Mouse (Mus musculus): ENCODE data around the gene Ap1g1.

Gene Ap1g1

GRCm38 (mm10) chr8:109779431-109780228, 1.3 kb downstream of the Ap1g1 start:
- in situ Hi-C loops (cut with MboI, MseI), result loop anchor here (5.0 to 10.0 kb wide), 4 partner anchors 42 to 1045 kb away; partner anchors contain the start of genes Ist1 (in 2 of the 2), Atxn1l (in 1 of the 2) and Dhodh (in 1 of the 2)

GRCm38 (mm10) chr8:109780548-109780947, 2.2 kb downstream of the Ap1g1 start:
- in situ Hi-C loops (cut with MboI, MseI), result no loop called here

GRCm38 (mm10) chr8:109790938-109791337, 12.6 kb downstream of the Ap1g1 start:
- in situ Hi-C loops (cut with MboI, MseI), result no loop called here

DNA sequence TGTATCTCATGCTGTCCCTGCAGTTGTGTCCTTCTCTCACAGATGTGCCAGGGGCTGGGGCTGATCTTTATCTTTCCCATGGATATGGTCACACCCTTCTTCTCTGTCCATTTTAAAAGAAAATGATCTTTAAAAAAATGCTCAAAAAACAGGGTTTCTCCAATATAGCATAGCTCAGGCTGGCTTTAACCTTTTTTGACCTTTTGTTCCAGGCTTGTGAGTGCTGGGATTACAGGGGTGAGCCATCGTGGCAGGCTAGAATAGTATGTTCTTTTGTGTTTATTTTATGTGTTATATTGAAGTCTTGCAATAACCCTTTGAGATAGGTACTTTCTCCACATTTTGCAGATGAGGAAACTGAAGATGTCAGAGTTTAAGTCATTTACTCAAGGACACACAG, 16.8 kb downstream of the Ap1g1 start:
- in situ Hi-C loops (cut with MboI, MseI), result no loop called here

DNA sequence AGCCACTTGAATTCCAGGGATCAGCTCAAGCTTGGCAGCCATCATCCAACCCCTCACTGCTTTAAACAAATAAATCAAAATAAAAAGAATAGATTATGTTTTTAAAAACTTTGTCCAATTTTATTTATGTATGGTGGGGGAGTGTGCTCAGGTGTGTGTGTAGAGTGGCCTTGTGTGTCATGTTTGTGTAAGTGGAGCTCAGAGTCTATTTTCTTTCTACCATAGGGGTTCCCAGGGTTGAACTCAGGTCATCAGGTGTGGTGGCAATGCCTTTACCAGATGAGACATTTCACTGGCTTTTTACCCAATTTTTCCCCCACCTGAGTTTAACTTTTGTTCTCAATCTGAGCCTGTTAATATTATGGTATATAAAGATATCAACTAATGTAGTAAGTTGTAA, 20.4 kb downstream of the Ap1g1 start:
- in situ Hi-C loops (cut with MboI, MseI), result no loop called here

GRCm38 (mm10) chr8:109799245-109799644, 20.9 kb downstream of the Ap1g1 start:
- in situ Hi-C loops (cut with MboI, MseI), result no loop called here

DNA sequence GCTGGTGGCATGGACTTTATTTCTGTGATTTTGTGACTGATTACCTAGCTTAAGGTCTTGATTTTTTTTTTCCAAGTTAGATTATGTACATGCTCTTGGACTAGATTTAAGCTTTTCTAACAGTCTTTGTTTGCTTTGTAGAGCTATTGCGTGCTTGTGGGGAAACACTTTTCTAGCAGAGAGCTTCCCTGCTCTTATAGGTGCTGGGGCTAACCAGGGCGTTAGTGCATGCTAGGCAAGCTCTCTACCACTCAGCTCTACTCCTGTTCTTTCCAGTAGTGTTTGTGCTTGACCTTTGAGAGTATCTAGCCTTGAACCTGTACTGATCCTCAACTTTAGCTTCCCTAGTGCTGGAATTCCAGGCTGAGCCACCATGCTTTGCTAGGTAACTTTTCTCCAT, 22.0 kb downstream of the Ap1g1 start:
- in situ Hi-C loops (cut with MboI, MseI), result no loop called here

DNA sequence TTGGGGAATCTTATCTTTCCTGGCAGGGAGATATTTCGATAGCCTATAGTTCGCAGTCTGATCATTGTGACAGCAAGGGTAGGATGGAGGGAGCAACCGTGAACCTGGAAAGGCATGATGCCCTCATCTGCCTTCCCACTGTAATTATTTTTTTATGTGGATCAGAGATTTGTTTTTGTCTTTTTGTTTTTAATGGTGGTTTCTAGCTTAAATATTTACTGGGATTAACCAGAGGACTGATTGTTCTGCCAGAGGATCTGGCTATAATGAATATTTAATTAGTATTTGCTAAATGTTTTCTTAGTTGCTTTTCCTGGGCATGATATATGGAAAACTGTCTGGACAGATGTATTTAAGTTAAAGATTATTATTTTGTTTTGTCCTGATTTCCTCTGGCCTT, 24.9 kb downstream of the Ap1g1 start:
- in situ Hi-C loops (cut with MboI, MseI), result no loop called here

- in situ Hi-C loops (cut with MboI, MseI), result no loop called here
Measured at GRCm38 (mm10) chr8:109803801-109804200, 25.4 kb downstream of the Ap1g1 start.

GRCm38 (mm10) chr8:109806522-109806921, 28.2 kb downstream of the Ap1g1 start:
- in situ Hi-C loops (cut with MboI, MseI), result no loop called here

DNA sequence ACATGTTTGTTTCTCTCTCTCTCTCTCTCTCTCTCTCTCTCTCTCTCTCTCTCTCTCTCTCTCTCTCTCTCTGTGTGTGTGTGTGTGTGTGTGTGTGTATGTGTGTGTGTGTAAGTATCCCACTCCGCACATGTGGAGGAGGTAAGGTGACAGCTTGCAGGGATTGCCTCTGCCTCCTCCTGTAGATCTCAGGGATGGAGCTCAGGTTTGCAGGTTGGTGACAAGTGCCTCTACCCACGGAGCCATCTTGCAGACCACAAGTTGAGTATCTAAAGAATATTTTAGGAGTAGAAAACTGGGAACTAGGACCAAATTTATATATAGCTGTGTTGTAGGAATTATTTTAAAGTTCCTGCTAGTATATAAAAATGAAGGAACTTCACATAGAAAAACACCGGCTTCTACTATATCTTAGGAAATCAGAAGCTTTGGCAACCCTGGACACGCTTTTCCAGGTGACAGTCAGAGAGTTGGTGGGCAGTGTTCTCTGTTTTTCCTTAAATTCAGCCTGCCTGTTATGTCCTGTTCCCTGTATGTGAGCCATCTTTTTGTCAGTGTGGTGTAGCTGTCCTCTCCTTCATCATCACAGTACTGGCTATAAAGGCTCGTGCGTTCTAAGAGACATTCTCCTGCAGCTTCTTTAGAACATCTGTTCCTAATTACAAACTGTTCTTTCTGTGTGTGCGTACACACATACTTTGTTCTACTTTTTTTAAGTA, 29.2 kb downstream of the Ap1g1 start:
- in situ Hi-C loops (cut with MboI, MseI), result no loop called here

GRCm38 (mm10) chr8:109808120-109808447, 29.7 kb downstream of the Ap1g1 start:
- in situ Hi-C loops (cut with MboI, MseI), result no loop called here

- in situ Hi-C loops (cut with MboI, MseI), result no loop called here
Measured at GRCm38 (mm10) chr8:109810434-109810833, 32.1 kb downstream of the Ap1g1 start.

GRCm38 (mm10) chr8:109815268-109815667, 36.9 kb downstream of the Ap1g1 start:
- in situ Hi-C loops (cut with MboI, MseI), result no loop called here

DNA sequence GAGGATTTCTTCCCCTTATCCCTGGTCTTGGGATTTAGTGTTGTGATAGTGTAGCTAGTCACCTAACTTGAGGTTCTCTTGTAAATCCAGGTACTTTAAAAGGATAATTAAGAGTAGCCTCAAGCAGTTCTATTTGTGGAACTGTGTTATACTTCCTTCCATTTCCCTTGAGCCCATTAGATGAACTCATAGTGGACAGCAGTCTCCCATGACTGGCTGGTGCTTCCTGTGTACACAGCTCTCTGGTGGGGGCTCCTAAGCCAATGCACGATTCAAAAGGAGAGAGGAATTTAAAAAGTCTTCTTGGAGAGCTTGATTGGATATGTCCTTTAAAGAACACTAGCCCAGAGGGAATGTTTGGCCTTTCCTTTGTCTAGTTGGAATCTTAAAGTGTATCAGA, 39.6 kb downstream of the Ap1g1 start:
- in situ Hi-C loops (cut with MboI, MseI), result no loop called here

- in situ Hi-C loops (cut with MboI, MseI), result no loop called here
Measured at GRCm38 (mm10) chr8:109823561-109823960, 45.2 kb downstream of the Ap1g1 start.

DNA sequence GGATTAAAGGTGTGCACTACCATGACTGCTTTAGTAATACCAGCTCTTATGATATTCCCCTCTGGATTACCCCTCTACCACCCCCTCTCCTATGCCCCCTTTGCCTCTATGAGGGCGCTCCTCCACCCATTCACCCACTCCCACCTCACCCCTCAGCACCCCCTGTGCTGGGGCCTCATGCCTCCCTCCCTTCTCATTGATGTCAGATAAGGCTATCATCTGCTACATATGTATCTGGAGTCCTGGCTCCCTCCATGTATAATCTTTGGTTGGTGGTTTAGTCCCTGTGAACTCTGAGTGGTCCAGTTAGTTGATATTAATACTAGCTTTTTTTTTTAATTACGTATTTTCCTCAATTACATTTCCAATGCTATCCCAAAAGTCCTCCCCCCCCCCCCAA, 61.5 kb downstream of the Ap1g1 start:
- in situ Hi-C loops (cut with MboI, MseI), result no loop called here

DNA sequence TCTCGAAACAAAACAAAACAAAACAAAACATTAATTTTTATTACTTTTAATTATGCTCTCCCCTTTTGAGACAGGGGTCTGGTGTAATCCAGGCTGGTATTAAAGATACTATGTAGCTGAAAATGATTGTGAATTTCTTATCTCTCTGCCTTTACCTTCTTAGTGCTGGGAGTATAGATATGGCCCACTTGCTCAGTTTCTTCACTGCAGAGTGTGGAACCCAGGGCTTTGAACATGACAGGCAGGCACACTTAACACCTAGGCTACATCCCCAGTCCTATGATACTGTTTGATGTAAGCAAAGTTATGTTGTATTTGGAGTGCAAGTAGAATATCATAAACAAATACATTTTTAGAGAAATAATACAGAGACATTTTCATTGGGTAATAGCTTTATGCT, 64.1 kb downstream of the Ap1g1 start:
- in situ Hi-C loops (cut with MboI, MseI), result no loop called here

GRCm38 (mm10) chr8:109847866-109848265, 69.5 kb downstream of the Ap1g1 start:
- in situ Hi-C loops (cut with MboI, MseI), result no loop called here

DNA sequence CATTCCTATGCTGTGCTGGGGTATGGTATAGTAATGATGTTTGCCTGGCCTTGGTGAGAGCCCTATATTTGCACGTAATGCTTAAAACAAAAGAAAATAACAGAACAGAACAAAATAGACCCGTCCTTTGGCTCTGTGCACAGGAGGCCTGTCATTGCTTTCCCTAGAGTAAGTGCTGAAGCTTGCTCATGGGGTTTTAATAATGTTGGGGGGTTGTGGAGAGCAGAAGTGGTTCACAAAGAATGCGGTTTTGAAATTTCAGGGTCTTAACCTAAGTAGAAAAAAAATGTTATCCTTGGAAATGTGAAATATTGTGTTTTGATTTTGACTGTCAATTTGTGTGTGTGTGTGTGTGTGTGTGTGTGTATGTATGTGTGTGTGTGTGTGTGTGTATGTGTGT, 70.6 kb downstream of the Ap1g1 start:
- in situ Hi-C loops (cut with MboI, MseI), result no loop called here

DNA sequence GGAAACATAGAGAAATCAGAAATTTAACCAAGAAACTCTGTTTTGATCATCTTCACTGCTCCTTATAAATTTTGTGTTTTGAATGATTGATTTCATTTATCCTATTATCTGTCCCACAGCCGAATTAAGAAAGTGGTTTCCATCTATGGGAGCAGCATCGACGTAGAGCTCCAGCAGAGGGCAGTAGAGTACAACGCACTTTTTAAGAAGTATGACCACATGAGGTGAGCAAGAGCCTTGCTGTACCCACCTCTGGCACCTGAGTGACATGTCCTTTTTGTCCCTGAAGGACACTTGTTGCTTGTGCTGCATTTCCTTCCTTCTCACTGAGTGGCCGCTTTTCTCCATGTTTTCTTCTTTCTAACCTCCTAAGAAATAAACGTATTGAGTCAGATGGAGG, 75.1 kb downstream of the Ap1g1 start:
- in situ Hi-C loops (cut with MboI, MseI), result no loop called here

GRCm38 (mm10) chr8:109854522-109854921, 76.2 kb downstream of the Ap1g1 start:
- in situ Hi-C loops (cut with MboI, MseI), result no loop called here

GRCm38 (mm10) chr8:109855451-109855850, 77.1 kb downstream of the Ap1g1 start:
- in situ Hi-C loops (cut with MboI, MseI), result no loop called here
